Mouse (Mus musculus) embryonic facial prominence, embryonic 11.5 days (tissue): Measurements from ENCODE around the gene Vmn1r4. TPM values are rescaled to one million over a fixed set of nuclear protein-coding genes. Genes with fewer than 3 reads are reported as not detected.

Source experiments
- ATAC-seq: fragments of 200-750 bp; cut with Nextera tagmentation; replicated peaks from 2 replicates; pipeline ENCODE4 v1.8.0; 2017; ENCODE audit warnings: low read depth; ENCODE audit not compliant: insufficient number of reproducible peaks, low FRiP score, low TSS enrichment
- DNase-seq: peaks from one replicate; pipeline ENCODE4 v3.0.0-alpha.2; 2015; ENCODE audit warnings: low spot score
- H3K27ac ChIP-seq: fragments of 300-500 bp; sonication (generic); replicated peaks from 2 replicates; pipeline ENCODE4 v1.5.1; 2014; ENCODE audit warnings: mild to moderate bottlenecking, low read depth, low read length, control low read depth
- H3K27me3 ChIP-seq: fragments of 300-500 bp; sonication (generic); 2 replicates; pipeline ENCODE4 v1.6.1; 2014; ENCODE audit warnings: mild to moderate bottlenecking, low read length, moderate library complexity, mixed read lengths; ENCODE audit not compliant: control insufficient read depth, insufficient read depth
- H3K36me3 ChIP-seq: fragments of 300-500 bp; sonication (generic); replicated peaks from 2 replicates; pipeline ENCODE4 v1.6.1; 2014; ENCODE audit warnings: low read depth, mild to moderate bottlenecking, low read length, moderate library complexity, mixed read lengths; ENCODE audit not compliant: control insufficient read depth, insufficient read depth
- H3K4me1 ChIP-seq: fragments of 300-500 bp; sonication (generic); 2 replicates; pipeline ENCODE4 v1.6.1; 2014; ENCODE audit warnings: low read length, mixed read lengths; ENCODE audit not compliant: control insufficient read depth, insufficient read depth
- H3K4me2 ChIP-seq: fragments of 300-500 bp; sonication (generic); 2 replicates; pipeline ENCODE4 v1.6.1; 2014; ENCODE audit warnings: low read depth, mild to moderate bottlenecking, control low read depth, low read length, moderate library complexity
- H3K4me3 ChIP-seq: fragments of 300-500 bp; sonication (generic); 2 replicates; pipeline ENCODE4 v1.5.1; 2014; ENCODE audit warnings: low read depth, low read length, control low read depth
- H3K9ac ChIP-seq: fragments of 300-500 bp; sonication (generic); replicated peaks from 2 replicates; pipeline ENCODE4 v1.6.1; 2014; ENCODE audit warnings: mild to moderate bottlenecking, control low read depth, low read length
- H3K9me3 ChIP-seq: fragments of 300-500 bp; sonication (generic); replicated peaks from 2 replicates; pipeline ENCODE4 v1.6.1; 2016; ENCODE audit warnings: mild to moderate bottlenecking, low read length, inconsistent platforms, mixed read lengths; ENCODE audit not compliant: control insufficient read depth
- WGBS: fragments of 180-500 bp; shearing (Covaris S2); extraction: QIAGEN DNeasy Blood & Tissue Kit; methylation state at CpG from one replicate; pipeline ENCODE4 v1.1.7; 2014; 5-methylcytosine and 5-hydroxymethylcytosine counted together
- polyA plus RNA-seq: library from polyadenylated mRNA; unstranded; fragments of >200 nt; fragmentation: Nextera tagmentation; extraction: Ambion mirVana; gene quantifications from 2 replicates; pipeline ENCODE4 v1.2.1, GENCODE M21; 2014

Vmn1r4 gene
- polyA plus RNA-seq, 1 experiment from 2014 or later: 0.49 TPM

GRCm38 (mm10) chr6:56920222-56921092, 3.4 kb upstream of the Vmn1r4 start:
- DNase-seq (no peak), ATAC-seq (no peak)
- H3K9ac ChIP-seq: no peak overlapping the region
- H3K4me3 ChIP-seq: no peak overlapping the region
- H3K4me1 ChIP-seq: no peaks in the 10 kb centered on the region
- H3K9me3 ChIP-seq: no peaks in the 10 kb centered on the region
- H3K27ac ChIP-seq: no peak overlapping the region
- no peaks in the 10 kb centered on the region for H3K36me3 ChIP-seq
- no peak overlapping the region for H3K4me2 ChIP-seq
- WGBS: 74% methylated on average over 12 of the region's 12 CpGs
- H3K27me3 ChIP-seq: no peaks in the 10 kb centered on the region

- peak overlapping the region; percentile 64 for H3K4me3 ChIP-seq
- peak overlapping the region; percentile 71 for H3K9ac ChIP-seq
- peak overlapping the region; percentile 42 for H3K4me2 ChIP-seq
- no peaks in the 10 kb centered on the region for H3K4me1 ChIP-seq
- ATAC-seq: no peak
- 0 out of 2 replicates have a peak overlapping the region, but pooled peaks have one; percentile 36 for H3K27ac ChIP-seq
- no peaks in the 10 kb centered on the region for H3K9me3 ChIP-seq
- DNase-seq: peak; percentile 58
- no peaks in the 10 kb centered on the region for H3K36me3 ChIP-seq
- WGBS: under 1% methylated on average over 25 of the region's 25 CpGs
- H3K27me3 ChIP-seq: no peaks in the 10 kb centered on the region
Observed at GRCm38 (mm10) chr6:56923331-56923725, 487 bp upstream of the Vmn1r4 start.

- no peaks in the 10 kb centered on the region for H3K4me1 ChIP-seq
- H3K4me3 ChIP-seq: no peak overlapping the region
- no peak for ATAC-seq
- no peaks in the 10 kb centered on the region for H3K27me3 ChIP-seq
- DNase-seq: no peak
- no peak overlapping the region for H3K9ac ChIP-seq
- 70% methylated on average over 4 of the region's 4 CpGs for WGBS
- H3K36me3 ChIP-seq: no peaks in the 10 kb centered on the region
- no peak overlapping the region for H3K27ac ChIP-seq
- H3K9me3 ChIP-seq: no peaks in the 10 kb centered on the region
- no peak overlapping the region for H3K4me2 ChIP-seq
Observed at GRCm38 (mm10) chr6:56931648-56932415, 8.0 kb downstream of the Vmn1r4 start.

GRCm38 (mm10) chr6:56932464-56932863, 8.6 kb downstream of the Vmn1r4 start:
- no peak for DNase-seq
- Histone ChIP-seq H3K27ac (no peak overlapping the region), H3K36me3 (no peaks in the 10 kb centered on the region), H3K4me3 (no peak overlapping the region), H3K27me3 (no peaks in the 10 kb centered on the region), H3K9ac (no peak overlapping the region), H3K9me3 (no peaks in the 10 kb centered on the region), H3K4me2 (no peak overlapping the region), H3K4me1 (no peaks in the 10 kb centered on the region)
- ATAC-seq: no peak
- WGBS: 70% methylated on average over 2 of the region's 2 CpGs

- H3K4me1 ChIP-seq: no peaks in the 10 kb centered on the region
- WGBS: 77% methylated on average over 4 of the region's 4 CpGs
- no peak overlapping the region for H3K4me3 ChIP-seq
- H3K27me3 ChIP-seq: no peaks in the 10 kb centered on the region
- no peaks in the 10 kb centered on the region for H3K9me3 ChIP-seq
- H3K27ac ChIP-seq: no peak overlapping the region
- no peak overlapping the region for H3K4me2 ChIP-seq
- DNase-seq (no peak), ATAC-seq (no peak)
- H3K9ac ChIP-seq: no peak overlapping the region
- no peaks in the 10 kb centered on the region for H3K36me3 ChIP-seq
Observed at GRCm38 (mm10) chr6:56934366-56934765, 10.6 kb downstream of the Vmn1r4 start.

- Histone ChIP-seq H3K9ac (no peak overlapping the region), H3K4me1 (no peaks in the 10 kb centered on the region), H3K4me2 (no peak overlapping the region), H3K27me3 (no peaks in the 10 kb centered on the region), H3K4me3 (no peak overlapping the region), H3K36me3 (no peaks in the 10 kb centered on the region), H3K27ac (no peak overlapping the region), H3K9me3 (no peaks in the 10 kb centered on the region)
- WGBS: 78% methylated on average over 5 of the region's 5 CpGs
- ATAC-seq: no peak
- no peak for DNase-seq
Observed at GRCm38 (mm10) chr6:56956436-56956835, 32.6 kb downstream of the Vmn1r4 start.

- no peak for DNase-seq
- ATAC-seq: no peak
- H3K4me1 ChIP-seq: no peaks in the 10 kb centered on the region
- no peak within 1 kb of the TSS for H3K27ac ChIP-seq
- H3K27me3 ChIP-seq: no peaks in the 10 kb centered on the region
- H3K4me2 ChIP-seq: no peak within 1 kb of the TSS
- no peaks in the 10 kb centered on the region for H3K9me3 ChIP-seq
- H3K9ac ChIP-seq: no peak within 1 kb of the TSS
- no peak within 1 kb of the TSS for H3K4me3 ChIP-seq
- H3K36me3 ChIP-seq: no peaks in the 10 kb centered on the region
Observed at GRCm38 (mm10) chr6:56969973-56970372, 46.2 kb downstream of the Vmn1r4 start, which contains the start of gene Vmn1r5. TSS of gene Vmn1r5 (plus strand) at chr6:56970273.

GRCm38 (mm10) chr6:56996943-56997342, 73.1 kb downstream of the Vmn1r4 start, which contains the start of gene Vmn1r6:
TSS of gene Vmn1r6 (plus strand) at chr6:56997243.
- no peaks in the 10 kb centered on the region for H3K4me1 ChIP-seq

More at GRCm38 (mm10) chr6:56996943-56997342, 73.1 kb downstream of the Vmn1r4 start, which contains the start of gene Vmn1r6:
- Histone ChIP-seq H3K4me3 (no peak within 1 kb of the TSS), H3K4me2 (no peak within 1 kb of the TSS), H3K27ac (no peak within 1 kb of the TSS), H3K9ac (no peak within 1 kb of the TSS), H3K9me3 (no peaks in the 10 kb centered on the region), H3K27me3 (no peaks in the 10 kb centered on the region), H3K36me3 (no peaks in the 10 kb centered on the region)
- ATAC-seq (no peak), DNase-seq (no peak)
- 84% methylated on average over 2 of the region's 2 CpGs for WGBS
